Mouse (Mus musculus) natural killer cell, adult 2 months (primary cell): ENCODE data around the gene Gm20388.

ENCODE experiments used
- DNase-seq, 2 experiments: peaks; one replicate each; pipeline ENCODE4 v3.0.0; 2022; ENCODE audit warnings: low spot score in 2 of 2

Gm20388 gene

DNA sequence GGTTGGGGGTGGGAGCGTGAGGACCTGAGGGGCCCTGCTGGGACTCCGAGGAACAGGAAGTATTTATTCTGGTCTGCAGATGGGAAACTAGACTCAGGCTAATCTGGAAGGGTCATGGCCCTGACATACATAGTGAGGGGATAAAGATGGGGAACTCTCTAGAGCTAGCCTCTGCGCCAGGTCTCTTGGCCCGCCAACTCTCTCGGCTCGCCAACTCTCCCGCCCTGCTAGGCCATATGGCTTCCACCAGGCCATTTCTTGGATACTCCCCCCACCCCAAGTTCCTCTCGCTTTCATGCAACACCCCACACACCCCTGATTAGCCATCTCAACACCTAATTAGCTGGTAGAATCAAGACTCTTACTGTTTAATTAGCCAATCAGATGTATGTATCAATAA is 101.8 kb downstream of the Gm20388 start:
- no peak for DNase-seq

DNA sequence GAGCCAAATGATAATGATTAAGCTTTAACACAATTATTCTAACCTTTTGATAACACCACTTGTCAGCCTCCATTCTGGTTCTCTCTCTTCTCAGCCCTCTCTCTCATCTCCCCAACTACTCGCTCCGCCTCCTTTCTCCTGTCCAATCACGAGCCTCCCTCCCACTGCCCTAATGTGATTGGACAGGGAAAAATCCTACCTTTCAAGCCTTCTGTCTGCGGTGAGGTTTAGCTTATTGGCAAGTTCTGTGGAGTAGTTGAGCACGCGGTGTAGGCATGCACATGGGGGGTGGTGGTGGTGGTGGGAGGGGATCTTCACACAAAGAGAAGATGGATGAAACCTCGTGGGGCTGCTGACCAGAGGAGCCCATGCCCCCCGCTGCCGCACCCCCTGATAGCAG is 102.3 kb downstream of the Gm20388 start:
- DNase-seq: no peak

DNA sequence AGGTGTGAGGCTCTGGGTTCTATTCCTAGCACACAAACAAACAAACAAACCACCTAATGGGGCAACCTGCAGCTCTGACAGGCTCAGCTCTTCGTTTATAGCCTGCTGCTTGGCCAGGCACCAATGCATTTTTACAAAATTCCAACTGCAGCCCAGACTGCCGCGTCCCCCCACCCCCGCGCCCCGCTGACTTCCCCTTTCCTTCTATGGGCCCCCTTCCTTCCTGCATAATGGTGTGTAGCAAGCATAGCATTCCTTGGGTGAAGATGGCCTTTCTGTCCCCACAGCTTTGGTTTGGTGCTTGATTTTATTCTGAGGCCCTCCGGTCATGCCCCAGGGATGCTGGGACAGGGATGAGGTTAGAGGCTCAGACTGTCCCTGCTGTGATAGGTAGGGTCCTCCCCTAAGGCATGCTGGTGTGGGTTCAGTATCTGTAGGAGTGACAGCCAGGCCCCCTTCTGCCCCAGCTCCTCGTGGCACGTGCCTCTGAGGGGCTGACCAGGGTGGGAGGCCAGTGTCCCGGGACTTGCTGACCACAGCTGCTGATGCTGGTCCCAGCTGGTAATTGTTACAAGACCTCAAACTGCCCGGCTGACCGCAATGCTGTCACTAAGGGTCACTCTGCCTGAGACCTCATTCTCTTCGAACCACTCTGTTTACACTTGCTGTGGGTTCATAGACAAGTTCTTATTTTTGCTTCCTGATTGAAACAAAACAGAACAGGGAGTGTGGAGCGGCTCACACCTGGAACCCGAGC is 103.8 kb downstream of the Gm20388 start:
- no peak for DNase-seq

DNA sequence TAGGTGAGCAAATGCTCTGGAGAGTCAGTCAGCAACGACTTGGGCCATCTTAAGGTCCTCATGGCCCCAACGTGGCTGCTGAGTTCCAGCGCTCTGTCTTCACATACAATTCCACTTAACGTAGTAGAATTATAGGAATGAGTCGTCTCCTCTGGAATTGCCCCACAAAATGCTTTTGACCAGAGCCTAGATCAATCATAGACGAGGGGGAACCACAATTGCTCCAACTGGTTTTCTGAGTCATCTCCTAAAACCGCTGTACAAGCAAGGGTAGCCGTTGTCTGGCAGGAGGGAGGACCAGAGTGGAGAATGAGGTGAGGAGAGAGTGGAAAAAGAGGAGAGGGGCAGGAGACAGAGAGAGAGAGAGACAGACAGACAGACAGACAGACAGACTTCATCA is 105.3 kb downstream of the Gm20388 start:
- DNase-seq: no peak

DNA sequence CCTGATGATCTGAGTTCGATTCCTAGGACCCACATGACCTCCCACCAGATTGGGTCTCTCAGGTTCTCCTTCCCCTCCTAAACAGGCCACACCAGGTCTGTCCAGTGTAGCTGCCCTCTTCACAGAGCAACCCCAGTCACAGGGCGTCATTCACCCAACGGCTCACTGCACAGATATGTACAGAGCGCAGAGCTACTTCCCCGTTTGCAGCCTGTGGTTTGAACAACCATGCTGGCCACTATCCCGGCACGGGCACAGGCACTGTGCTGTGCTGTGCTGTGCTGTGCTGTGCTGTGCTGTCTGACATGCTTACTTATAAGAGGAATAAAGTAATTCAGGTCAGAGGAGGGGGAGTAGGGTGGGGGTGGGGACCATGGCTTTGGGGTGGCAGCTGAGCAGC is 105.8 kb downstream of the Gm20388 start:
- DNase-seq: no peak

DNA sequence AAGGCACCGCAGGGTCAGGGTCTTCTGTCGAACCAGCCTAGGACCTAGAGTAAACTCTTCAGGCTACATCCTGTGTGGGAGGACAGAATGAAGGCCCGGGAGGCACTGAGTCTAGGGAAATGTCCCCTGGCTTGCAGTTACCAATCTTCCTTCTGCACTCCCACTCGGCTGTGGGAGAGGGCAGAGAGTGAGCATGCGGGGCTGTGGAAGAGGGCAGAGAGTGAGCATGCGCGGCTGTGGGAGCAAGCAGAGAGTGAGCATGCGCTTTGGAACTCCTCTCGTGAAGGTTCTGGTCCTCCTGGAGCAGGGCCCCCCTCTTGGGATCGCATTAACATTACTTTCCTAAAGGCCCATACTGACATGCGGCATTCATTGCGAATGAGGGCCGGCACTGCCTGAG is 106.7 kb downstream of the Gm20388 start:
- DNase-seq: no peak

DNA sequence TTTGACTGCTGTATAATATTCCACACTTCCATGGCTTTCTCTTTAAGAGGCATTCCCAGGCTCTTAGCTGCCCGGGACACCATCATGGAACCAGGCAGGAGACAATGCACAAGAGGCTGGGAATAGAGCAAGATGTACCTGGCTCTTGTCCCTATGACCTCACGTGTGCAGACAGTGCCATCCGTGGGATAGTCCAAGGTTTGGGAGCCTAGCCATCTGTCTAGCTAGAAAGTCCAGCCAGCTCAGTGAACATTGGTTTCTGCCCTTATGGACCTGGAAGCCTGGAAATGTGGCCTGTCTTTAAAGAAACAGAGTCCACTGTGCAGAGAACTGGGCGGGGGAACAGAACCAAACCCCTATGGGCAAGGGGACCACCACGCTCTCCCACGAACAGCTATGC is 107.1 kb downstream of the Gm20388 start:
- DNase-seq: no peak

DNA sequence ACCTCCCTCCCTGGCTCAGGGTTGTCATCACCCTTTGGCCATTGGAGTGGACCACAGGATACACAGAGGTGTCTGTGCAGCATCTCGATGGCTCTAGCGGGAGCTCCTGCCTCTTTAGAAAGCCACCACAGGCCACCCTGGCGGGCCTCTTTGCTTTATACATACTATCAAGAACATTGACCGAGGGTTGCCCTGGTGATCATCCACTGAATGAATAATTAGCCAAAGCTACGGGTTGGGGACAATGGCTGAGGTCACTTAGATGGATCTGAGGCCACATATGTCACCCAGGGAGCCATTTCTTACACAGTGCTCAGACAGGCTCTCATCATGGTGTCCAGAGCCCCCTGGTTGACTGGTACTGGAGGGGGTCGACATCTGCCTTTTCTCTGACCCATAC is 107.7 kb downstream of the Gm20388 start:
- no peak for DNase-seq

DNA sequence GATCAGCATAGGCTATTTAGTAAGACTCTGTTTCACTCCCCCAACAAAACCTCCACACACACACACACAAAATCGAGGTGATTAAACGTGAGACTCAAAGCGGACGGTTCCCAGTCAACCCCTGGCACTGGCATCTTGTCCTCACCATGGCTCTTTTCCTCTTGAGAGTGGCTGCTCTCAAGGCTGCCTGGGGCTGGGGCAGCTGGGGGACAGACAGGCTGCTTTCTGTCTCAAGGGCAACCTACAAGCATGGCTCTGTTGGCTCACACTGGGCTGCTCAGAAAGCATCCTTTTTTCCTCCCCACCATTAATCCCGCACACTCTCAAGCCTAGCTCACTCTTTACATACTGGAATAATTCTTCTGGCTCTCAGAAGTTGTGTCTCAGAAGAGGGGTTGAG is 108.7 kb downstream of the Gm20388 start:
- DNase-seq: no peak

DNA sequence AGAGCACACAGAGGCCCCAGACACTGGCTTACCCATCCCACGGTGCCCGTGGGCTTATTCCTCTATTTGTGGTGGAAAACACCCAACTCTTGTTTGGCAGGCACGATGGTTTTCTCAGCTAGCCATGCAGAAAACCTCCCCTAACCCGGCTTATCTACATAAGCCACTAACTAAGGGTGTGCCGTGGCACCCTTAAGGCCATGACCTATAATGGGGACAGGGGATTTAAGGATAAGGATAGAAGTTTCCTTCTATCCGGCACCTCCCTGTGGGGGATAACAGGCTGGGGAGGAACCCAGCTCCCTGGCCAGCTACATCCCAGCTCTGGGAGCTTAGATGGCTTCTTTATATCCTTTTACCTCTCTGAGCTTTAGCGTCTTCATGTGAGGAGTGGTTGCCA is 109.7 kb downstream of the Gm20388 start:
- DNase-seq: no peak

DNA sequence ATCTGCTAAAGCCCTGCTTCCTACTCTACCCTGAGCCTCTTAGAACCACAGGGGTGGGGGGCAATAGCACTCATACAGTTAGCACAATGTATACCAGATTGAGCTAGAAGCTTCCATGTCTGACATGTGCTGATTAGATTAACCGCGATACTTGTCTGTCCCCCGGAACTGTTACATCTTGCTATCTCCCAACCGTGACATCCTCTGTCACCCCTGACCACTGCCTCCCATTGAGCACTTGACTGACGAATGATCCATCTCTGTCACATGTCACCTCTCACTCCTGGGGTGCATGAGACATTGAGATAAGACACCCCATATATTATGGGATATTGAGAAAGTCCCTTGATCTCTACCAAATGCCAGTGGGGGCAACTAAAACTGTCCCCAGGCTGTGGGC is 115.6 kb downstream of the Gm20388 start:
- no peak for DNase-seq

DNA sequence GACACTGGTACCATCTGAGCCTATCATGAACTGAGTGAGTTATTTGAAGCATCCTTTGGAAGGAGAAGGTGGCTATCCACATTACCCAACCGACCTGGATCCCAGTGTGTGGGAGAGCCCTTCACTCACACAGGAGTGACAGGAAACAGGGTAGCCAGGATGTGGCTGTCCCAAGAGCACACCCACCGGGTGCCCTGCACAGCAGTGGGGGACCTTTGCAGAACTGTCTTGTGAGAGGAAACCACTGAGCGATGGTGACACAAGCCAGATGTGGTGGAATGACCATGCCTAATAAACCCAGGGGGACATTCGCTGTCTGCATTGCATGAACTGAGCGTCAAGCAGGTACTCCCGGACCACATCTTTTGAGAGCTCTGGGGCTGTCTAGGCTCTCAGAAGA is 116.3 kb downstream of the Gm20388 start:
- peak in 1 of 2 experiments; percentile 12 for DNase-seq

DNA sequence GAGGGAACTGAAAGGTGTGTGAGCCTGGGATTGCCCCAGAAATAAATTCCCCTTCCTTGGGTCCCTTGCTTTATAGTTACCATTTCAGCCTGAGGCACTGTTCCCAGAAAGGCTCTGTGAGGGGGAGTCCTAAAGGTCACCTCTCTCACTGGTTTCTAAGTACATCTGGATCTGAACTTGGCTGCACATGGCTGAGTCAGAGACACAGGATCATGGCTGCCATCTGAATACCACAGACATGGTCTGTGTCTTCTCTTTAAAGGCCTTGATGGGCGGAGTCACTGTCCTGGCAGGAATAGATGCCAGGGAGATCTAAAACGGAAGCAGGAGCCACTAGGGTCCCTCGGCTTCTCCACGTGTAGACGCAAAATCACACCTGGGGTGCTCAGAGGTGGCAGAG is 119.8 kb downstream of the Gm20388 start:
- no peak for DNase-seq

DNA sequence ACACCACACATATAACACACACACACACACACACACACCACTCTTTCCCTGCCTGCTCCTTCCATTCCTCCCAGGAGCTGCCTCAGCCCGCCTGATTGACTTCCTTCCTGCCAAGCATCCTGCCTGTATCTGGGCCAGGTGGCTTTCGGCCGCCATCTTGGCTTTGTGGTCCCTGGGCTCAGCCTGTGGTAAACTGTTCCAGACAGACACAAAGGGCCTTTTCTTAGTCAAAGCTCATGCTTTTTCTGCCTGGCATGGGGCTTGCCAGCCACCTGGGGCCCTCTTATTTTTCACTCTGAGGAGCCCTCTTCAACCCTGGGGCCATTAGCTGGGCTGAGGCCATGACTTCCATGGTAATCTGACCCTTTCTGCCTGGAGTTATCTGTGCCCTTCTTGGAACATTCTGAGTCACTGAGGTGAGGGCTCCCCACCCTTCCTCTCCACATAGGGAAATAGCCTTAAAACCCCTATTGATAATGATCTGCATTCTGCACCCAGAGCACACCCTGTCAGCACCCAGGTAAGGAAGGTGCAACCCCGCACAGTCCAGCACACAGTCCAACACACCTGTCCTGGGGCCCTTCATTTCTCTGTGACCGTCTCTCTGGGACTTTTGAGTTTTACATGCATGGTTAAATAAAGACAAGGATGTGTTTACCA is 122.0 kb downstream of the Gm20388 start:
- no peak for DNase-seq

DNA sequence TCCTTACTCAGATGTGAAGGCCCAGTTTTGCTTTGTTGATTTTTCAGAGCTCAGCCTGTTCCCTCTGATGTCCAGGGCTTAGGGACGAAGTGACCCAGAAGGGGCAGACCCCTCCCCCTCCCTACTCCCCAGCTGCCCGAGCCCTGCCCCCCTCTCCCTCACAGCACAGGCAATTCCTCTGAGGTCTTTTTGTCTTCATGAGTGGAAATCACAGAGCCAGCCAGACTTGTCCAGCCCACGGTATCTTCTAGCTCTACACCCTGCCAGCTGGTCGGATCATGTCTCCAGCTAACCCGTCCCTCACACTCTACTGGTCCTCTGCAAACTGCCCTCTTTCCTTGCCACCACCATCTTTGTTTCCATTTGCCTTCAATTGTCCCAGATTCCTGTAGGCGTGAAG is 123.8 kb downstream of the Gm20388 start:
- no peak for DNase-seq

DNA sequence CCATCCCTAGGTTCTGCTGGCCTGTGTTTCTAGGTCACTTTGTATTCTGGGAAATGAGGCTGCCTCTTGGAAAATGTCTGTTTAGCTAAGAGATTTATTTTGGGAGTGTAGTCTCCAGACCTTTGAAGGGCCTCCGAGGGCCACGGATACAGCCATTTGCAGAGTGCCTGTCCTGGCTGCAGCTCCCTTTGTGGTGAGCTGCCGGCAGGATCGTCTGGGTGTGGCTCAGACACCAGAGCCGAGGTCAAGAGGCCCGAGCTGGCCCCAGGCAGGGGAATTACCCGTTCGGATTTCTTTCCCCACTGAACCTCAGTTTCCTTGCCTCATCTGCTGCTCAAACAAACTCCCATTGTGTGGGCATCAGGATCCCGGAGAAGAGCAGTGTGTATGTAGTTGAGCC is 125.5 kb downstream of the Gm20388 start:
- no peak for DNase-seq

DNA sequence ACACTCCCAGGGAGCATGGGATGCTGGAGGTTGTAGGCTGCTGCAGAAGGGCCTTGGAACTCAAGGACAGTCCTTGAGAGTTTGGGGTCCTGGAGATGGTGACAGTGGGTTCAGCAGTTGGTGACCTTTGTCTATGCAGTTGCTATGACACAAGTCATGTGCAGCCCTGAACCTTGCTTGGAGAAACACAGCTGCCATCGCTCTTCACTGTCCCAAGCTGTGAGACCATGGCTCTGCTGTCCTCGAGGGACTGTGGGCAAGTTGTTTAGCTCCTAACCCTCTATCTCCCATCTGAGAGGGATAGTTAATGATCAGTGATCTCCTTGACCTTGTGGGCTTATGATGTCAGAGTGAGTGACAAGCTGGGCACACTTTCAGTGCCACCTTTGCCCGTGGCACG is 125.9 kb downstream of the Gm20388 start:
- no peak for DNase-seq

DNA sequence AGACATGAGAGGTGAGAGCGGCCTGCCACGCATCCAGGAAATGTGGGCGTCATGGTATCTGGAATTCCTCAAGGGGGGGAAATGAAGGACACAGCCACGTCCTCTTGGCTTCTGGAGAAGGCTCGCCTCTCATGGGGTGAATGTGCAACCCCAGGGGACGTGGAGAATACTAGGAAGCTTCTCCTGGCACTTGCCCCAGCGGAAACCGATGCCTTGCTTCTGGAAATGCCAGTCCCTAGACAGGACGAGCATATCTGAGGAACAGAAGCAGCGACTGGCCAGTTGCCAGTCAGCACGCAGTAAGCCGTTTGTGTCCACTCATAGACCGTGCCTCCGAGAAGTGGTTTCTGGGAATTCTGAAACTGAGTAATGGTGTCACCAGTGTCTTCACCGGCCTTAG is 126.6 kb downstream of the Gm20388 start:
- no peak for DNase-seq

DNA sequence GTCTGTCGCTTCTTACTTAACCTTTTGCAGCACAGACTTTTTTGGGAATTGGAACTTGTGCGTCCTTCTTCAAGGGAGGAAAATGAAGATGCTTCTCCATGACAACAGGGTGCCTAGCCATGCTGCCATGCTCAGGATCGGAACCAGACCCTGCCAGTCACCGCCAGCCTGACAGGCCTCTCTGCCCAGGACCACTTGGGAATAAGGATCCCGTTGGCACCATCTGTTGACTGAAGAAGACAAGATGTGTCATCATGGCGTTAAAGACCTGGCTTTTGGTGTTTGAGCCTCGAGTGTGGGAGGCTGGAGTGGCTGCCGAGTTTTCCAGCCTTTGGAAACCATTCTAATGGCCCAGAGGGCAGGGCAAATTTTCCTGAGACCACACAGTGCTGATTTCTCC is 127.0 kb downstream of the Gm20388 start:
- DNase-seq: no peak

DNA sequence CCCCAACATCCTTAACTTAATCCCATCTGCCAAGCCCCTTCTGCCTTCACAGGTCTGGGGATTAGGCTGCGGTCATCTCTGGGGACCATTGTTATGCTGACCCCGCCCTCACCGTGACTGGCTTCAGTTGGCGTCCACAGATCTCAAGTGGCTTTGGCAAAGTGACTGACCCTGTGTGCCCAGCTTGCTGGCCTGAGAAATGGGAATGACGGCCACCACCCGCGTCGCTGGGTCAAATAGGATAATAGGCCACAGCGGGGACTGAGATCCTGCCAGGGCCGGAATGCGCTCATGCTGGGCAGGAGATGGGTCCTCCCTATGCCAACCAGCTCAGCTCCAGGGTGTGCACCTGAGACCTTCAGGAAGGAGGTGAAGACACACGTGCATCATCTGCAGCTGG is 128.1 kb downstream of the Gm20388 start:
- no peak for DNase-seq

DNA sequence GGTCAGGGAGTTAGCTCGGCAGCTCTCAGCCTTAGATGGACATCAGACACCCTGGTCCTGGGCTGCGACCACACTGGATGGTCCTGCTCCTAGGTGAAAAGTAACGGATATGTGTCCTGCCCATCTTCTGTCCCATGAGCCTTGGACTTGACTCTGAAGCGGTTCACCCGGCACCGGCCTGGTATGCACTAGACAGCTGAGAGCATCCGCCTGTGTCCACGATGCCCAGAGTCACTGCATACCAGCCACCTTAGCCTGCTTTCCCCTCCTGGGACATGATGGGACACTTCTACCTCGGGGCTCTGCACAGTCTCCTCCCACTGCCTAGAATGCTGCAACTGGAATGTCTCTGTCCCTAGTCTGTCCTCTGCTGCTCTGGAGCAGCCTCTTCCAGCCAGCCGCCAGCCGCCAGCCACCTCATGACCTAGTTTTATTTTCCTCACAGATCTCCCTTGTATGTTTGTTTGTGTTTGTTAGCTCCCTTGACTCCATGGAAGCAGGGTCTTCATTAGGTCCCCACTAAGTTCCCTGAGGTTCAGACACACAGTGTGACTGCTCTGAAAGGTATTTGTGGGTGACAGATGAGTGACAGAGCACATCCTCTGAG is 128.8 kb downstream of the Gm20388 start:
- DNase-seq: no peak

DNA sequence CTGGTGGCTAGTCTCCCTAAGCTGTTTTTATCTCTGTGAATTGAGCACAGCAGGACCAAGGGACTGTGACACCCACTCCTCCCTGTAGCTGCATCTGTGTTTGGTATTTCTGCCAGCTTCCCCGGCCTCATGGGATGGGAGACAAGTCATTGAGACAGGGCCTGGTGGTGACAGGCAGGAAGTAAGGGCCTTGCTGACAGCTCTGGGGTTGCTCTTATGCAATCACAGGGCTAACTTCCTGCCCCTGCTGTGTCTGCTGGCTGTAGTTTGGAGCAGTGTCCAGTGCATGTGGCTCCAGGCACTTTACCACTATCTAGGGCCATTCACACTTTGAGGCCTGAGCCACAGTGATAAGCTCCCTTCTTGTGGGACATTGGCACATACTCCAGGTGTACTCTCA is 130.2 kb downstream of the Gm20388 start:
- no peak for DNase-seq

DNA sequence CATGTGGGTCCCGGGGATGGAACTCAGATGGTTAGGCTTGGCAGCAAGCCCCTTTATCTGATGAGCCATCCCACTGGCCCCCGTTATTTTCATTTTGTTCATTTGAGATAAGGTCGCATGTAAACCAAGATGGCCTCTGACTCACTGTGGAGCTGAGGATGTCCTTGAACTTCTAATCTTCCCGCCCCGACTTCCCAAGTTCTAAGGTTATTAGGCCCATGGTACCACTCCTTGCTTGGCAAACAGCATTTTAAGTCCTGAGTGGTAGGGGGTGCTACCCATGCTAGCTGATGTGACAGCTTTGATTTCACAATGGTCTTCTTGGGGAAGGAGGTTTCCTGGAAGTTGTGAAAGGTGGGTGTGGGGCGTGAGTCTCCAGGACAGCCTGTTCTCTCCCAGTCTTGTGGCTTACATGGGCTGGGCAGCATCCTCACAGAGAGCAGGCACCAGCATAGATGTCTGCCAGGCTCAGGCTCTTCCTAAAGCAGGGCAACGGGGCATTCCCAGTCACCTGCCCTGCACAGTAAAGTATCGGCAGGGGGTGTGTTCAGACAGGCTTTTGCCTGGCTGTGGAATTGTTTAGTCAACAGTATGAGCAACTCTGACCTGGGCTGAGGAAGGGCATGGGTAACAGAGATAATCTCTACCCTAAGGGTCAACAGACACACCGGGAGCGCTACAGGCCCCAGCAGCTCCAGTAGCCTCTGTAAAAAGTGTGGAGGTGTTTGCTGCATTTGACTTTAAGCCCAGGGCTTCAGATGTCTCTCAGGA is 132.1 kb downstream of the Gm20388 start:
- no peak for DNase-seq
